Mouse (Mus musculus): ENCODE results near the gene Fdx1l.

Gene Fdx1l

DNA sequence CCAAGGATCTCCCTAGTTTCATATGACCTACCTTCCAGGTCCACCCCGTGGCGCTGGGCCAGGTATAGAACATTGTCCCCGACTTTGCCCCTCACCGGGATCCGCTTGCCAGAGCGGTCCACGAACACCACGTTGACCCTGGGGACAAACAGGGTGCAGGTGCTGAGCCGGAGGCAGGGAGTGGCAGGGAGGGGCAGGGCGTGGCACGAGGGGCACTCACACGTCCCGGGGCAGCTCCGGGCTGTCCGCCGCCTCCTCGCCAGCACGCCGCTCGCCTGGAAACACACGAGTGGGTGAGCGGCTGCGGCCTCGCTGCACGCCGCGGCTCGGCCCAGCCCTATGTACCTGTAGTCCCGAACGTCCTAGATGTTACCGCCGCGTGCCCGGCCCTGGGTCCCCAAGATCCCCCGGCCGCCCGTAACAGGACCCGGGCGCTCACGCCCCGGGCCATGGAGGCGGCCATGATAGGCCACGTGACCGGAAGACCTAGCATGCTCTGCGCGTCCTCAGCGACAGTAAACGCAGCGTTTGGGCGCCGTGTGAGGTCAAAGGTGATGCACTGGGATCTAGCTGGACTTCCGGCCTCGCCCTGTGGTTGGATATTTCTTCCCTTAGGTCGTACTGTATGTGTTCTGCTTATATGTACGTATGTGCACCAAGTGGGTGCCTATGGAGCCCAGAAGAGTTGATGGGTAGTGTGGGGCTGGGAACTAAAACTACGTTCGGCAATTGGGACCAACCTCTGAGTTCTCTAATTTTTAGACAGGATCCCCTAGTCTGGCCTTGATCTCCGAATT is at the start of gene Fdx1l, which contains the start of gene Gm49373:
Fdx1l (minus strand) TSS at position 571 of the 797 bp plus-strand sequence.
Gm49373 (minus strand) TSS at position 53 of the 797 bp plus-strand sequence.
- DNase-seq (ENCODE audit: low read depth) = peak; percentile 86

DNA sequence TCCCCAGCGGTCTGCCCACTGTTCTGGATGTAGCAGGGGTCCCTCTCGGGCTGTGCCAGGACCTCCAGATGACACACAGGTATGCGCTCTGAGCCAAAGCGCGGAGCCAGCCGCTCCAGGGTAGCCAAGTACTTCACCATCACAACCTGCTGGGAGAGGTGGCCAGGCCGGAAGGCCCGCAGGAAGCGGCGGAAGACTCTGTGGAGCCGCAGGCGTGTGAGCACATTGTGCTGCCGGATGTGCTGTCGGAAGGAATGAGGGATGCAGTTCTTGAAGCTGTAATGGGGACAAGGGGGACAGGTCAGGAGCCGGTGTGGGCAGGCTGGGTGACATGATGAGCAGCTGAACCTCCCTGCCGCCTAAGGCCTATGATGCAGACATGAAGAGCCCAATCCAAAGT is 48.1 kb upstream of the Fdx1l start:
- no peak for DNase-seq (ENCODE audit: low read depth)

DNA sequence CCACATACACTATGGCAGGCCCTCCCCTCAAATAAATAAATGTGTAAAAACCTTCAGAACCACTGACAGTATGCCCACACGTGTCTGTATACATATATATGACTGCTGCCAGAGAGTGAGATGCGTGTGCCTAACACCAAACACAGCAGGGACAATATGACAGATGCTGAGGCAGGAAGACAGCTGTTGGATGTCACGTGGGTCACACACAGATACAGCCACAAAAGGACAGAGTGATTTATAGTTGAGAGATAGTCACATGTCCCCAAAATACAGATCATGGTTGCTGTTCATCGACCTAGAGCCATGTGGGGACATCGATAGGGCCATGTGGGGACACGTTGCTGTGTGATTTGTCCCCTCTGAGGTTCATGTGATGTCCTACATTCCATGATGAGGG is 43.7 kb upstream of the Fdx1l start:
- DNase-seq (ENCODE audit: low read depth) = no peak

DNA sequence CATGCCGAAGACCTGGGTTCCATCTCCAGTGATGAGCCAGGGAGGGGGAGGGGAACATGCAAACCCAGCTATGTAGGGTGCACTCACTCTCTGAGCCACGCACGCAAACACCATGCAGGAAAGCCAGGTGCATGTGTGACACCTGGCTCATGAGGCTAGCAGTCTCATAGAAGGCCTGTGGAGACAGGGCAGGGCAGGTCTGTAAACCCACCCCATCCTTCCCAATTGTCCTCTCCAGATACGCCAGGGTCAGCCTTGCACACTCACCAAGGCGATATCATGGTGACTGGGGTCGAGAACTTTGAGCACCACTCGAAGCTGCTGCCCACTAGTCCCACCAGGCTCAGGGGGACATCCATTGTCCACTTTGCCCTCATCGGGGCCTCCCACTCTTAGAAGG is 41.7 kb upstream of the Fdx1l start:
- no peak for DNase-seq (ENCODE audit: low read depth)

DNA sequence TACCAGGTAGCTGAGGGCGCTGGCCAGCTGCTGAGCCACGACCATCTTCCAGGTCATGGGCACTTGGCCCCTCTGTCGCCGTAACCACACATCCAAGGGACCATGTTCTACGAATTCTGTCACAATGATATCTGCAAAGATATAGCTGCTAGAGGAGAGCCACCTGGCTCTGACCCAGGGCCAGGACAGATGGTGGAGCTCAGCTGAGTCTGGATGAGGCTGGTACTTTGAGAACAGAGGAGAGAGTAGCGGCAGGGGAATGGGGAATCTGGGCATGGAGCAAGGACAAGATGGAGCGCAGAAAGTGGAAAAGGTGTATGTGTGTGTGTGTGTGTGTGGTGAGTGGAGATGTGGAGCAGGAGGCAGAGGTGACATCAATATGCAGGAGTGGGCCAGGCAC is 40.8 kb upstream of the Fdx1l start:
- DNase-seq (ENCODE audit: low read depth) = no peak

DNA sequence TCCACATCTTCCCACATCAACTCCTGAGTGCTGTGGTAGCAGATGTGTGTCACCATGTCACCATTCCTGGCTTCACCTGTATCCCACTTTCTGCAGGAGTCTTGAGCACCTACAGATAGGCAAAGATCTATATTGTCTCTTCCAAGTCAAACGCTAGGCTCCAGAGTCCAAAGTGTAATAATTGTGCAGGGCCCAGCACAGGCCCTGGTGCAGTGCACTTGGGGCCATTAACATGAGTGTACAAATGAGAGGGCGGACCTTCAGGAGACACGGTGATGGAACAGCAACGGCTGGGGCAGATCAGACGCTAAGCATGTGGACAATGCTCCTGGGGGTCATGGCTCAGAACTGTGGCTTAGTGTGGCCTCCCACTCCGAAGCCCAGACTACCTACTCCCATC is 40.3 kb upstream of the Fdx1l start:
- DNase-seq (ENCODE audit: low read depth) = no peak

DNA sequence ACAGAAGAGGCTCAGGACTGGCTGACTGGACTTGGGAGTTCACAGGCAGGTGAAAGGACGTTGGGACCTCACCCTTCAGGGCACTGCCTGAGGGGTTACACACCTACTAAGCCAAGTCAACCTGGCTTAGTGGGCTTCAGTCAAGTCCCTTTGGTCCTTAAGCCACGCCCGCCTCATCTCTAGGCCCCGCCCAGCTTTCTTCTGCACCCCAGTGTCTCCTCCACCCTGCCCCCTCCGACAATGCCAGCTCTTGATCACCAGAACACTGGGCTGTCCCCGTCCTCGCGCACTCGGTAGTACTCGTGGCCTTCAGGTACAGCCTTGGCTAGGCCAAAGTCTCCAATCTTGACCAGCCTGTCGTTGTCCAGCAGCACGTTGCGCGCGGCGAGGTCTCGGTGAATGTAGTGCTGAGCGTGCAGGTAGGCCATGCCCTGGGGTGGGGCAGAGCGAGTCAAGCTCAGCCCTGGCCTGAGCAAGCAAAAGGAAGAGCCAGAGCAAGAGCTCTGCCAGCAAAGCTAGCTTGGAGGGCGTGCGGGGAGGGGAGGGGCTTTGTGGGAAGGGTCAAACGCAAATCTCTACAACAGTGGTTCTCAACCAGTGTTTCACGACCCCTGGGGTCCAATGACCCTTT is 34.3 kb upstream of the Fdx1l start:
- no peak for DNase-seq (ENCODE audit: low read depth)

DNA sequence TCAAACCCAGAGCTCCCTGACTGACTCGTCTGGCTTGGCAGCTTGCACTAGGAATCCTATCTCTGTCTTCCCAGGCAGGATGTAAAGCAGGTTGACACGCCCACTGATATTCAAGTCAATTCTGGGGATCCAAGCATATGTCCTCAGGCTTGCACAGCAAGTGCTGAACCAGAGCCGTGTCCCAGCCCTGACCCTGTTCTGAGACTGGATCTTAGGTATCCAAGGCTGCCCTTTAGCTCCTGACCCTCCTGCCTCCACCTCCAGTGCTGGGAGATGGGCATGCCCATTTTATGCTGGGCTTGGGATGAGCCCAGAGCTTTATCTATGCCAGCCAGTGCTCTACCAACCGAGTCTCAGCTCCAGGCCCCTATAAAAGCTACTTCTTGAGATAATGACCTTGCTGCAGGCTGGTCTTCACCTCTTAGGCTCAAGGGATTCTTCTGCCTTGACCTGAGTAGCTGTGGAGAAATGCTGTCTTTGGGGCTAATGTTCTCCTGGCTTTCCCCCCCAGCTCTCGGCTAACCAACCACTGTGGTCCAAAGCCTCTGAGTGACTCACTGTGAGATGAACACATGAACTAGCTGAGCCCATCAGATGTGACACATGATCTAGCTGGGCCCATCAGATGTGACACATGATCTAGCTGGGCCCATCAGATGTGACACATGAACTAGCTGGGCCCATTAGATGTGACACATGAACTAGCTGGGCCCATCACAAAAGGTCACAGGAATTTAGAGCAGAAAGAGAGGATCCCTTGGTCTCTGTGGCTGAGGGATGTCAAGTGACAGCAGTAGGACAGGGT is 32.5 kb upstream of the Fdx1l start:
- DNase-seq (ENCODE audit: low read depth) = no peak

DNA sequence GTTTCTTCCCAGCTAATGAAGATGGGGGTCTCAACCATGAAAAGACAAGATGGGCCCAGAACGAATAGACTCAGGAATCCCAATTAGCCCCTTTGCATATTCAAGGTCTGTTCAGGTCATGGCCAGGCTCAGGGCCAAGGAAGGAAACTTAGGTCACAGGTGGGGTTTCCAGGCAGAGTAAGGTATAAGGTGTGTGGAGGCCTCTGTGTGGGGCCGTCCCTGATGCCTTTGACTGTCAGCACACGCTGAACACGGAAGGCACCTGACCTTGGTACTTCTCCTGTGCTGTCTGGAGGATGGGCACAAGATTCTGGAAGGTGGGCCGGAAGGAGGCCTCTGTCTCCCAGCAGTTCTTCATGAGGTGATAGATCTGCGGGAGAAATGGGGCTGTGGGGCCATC is 31.4 kb upstream of the Fdx1l start:
- DNase-seq (ENCODE audit: low read depth) = no peak

DNA sequence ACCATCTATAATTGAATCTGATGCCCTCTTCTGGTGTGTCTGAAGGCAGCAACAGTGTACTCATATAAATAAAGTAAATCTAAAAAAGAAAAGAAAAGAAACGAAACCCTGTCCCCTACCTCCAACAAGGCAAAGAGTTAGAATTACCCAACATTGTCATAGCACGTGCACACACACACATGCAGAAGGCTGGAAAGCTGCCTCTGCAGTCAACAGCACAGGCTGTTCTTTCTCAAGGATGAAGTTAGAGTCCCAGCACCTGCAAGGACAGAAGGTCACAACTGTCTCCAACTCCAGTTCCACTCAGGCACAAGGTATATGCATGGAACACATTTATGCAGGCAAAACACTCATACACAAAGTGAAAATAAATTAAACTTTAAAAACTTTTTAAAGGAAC is 28.7 kb upstream of the Fdx1l start:
- no peak for DNase-seq (ENCODE audit: low read depth)

DNA sequence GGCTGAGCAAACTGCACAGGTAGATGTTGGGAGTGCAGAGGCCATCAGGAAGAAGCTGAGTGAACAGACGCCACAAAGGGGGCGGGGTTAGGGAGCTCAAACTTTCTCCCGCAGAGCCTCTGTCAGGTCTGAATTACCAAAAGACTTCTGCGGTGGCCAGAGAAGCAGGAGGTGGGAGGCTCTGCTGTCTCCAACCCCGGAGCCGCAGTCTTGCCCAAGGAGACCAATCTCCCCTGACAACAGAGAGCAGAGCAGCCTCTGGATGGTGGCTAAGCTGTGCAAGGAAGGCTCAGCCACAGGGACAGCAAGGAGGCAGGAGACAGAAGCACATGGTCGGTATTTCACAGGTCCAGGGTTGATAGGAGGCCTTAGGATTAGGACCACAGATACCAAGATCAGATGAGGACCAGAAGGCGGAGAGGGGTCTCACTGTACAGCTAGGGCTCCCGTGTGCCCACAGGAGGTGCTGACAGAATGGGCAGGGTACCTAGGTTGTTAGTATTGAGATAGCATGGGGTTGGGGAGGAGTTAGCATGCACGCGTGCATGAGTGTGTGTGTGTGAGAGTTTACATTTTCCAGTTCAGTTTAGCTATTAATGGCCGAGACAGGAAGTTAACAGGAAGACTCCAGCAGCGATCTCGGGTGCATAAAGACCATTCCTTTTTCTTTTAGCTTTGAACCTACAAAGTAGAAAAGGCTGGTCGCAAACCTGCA is 27.2 kb upstream of the Fdx1l start:
- DNase-seq (ENCODE audit: low read depth) = no peak

DNA sequence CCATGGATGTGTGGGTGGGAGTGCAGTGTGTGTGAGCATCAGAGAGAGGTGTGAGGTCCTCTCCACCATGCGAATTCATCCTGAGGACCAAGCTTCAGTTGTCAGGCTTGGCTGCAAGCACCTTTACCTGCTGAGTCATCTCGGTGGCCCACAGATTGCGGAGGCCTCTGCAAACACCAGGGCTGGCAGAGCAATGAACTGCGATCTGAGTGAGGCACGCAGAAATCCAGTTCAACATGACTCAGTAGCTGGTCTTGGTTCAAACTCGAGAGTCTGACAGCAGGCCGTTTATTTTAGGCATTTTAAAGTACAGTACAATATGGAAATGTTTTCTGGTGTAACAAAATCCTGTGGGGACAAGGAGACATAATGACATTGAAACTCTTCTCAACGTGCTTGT is 24.4 kb upstream of the Fdx1l start:
- DNase-seq (ENCODE audit: low read depth) = no peak

DNA sequence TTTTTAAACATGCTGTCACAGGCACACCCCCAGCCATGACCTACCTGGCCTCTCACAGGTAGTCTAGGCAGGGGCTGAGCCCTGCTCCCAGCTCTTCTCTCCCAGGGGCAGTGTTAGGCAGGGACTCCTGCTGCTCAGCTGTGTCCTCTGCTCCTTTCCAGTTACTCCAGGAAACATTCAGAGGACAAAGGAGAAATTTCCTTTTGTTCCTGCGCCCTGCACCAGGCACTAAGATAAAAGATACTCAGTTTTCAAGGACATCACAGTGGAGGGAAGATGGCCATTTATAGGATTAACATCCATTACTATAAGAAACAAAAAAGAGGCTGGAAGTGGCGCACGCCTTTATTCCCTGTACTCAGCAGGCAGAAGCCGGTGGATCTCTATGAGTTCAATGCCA is 22.5 kb upstream of the Fdx1l start:
- no peak for DNase-seq (ENCODE audit: low read depth)

DNA sequence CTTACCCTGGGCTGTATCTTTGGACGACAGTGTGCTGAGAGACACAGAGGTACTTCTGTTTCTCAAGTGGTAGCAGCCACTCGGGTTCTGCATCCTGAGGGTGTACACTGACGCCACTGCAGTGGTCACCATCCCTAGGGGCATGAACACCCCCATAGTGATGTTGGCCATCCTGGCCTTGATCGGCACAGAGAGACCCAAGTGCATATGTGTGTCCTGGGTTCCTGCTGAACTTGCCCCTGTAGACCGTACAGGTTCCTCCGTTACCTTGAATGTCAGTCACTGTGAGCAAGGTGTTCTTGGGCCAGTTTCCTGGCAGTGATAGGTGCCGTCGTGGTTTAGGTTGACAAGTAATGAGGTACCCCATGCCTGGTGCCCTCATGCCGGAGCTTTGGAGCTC is 20.0 kb upstream of the Fdx1l start:
- DNase-seq (ENCODE audit: low read depth) = no peak

DNA sequence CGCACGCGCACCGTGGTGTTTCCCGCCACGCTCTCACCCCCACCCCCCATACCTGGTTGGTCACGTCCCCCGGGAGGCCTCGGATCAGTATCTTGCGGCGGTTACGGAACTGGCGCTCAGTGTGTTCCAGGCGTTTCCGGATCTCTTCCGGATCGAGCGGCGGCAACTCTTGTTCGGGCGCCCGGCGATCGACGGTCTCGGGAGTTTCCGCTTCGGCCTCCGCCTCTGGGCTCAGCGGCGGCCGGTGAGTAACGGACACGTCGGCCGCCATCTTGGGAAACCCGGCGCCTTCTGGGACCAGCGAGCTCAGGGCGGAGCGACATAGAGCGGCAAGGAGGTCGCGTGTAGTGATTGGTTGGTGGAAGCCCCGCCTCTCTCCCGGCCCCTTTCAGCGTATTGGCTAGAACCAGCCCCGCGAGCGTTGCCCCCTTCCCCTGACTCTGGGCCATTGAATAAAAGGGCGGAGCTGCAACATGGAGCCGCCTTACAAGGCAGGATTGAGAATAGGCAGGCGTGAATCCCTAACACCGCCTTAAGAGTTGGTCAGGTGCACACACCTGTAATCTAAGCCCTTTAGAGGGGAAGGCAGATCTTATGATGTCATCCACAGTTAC is 18.4 kb upstream of the Fdx1l start, which contains the start of the genes Gm38431 and Raver1:
Gm38431 (minus strand) TSS at position 291 of the 614 bp plus-strand sequence.
Raver1 (minus strand) TSS at position 302 of the 614 bp plus-strand sequence.
- DNase-seq (ENCODE audit: low read depth) = peak; percentile 98

DNA sequence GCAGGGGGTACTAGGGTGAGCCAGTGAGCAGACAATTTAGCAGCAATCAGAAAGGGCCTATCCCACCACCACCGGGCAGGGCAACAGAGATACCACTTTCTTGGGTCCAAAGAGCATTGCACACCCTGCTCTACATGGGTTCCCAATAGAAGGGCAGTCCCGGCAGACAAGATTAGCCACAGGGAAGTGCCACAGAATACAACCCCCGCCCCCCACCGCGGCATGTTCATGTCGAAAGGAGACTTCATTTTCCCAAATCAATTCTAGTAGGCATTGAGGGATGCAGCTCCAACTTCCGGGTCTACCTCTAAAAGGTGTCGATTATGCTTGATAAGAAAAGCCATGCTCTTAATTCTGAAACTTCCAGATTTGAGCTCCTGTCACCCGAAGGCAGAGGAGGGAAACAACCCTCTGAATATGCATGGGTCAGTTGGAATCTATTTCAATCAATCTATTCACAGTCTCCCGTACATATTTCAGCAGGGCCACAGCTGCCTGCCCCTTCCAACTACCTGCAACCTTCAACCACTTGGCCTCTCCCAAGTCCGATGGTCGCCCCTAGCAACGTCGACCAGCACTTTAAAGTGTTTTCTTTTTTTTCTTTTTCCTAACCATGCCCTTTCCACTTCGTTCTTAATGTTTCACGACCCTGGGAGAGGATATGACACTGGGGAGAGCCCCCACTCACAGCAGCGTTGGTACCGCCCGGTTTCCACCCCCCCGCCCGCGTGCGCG is 17.7 kb upstream of the Fdx1l start:
- no peak for DNase-seq (ENCODE audit: low read depth)

DNA sequence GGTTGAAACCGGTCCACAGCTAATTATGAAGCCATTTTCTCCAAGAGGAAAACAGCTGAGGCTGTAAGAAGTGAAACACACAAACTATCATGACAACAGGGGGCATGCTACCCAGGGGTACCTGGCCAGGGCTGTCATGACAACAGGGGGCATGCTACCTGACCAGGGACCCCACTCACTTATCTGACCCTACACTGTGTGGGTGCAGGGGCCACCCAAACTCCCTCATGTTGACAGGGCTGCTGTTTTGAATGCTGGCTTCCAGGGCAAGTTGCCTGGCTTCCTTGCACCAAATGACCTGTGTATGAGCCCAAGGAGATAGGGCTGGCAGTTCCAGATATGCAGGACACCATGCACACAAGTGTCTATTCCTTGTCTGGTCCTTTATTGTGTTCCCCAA is 17.1 kb upstream of the Fdx1l start:
- DNase-seq (ENCODE audit: low read depth) = no peak

DNA sequence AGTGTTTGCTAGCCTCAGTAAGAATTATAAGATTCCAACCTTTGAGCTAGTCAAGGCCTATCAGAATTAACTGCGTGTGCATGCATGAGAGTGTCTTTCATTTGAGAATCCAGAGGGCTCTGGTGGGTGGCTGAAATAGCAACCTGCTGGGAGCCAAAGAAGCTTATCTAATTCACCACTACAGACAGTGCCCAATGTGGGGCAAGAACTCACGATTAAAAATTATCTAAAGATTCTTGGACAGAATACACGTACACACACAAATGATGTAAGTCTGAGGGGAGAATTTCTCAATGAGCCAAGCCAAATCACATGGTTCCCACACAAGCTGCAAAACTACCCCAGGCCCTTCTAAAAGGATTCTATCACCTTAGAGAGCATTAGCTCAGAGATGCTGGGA is 9.9 kb upstream of the Fdx1l start:
- DNase-seq (ENCODE audit: low read depth) = no peak

DNA sequence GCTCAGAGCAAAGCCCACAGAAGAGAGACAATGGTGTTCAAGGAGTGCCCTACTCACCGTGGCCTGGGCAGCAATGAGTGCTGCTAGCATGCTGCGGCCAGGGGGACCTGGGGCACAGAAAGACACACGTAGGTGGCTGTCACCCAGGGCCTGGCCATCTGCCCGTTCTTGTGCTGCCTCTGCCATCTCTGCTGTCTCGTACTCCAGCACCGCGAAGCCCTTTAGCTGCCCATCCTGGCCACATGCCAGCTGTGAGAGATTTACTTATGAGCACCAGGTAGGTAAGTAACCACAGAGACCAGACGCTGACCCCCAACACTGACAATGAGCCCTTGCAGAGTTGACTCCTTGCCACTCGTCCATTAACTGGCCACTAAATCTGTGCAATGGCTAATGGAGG is 7.7 kb upstream of the Fdx1l start:
- no peak for DNase-seq (ENCODE audit: low read depth)

DNA sequence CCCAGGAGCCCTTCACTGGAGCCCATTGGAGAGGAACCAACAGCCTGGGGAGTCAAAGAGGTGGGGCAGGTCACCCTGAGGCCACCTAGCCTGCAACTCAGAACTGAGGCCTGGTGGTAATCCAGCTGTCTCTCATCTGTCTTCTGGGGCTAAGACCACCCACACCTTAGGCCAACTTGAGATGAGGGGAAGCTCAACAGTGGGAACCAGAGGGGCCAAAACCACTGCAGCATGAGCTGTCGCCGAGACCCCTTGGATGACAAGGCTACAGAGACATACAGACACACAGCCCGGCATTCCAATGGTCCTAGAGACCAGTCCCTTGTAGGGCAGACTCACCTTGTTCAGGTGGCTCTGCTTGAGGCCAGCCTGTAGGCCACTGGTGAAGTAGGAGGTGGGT is 2.2 kb upstream of the Fdx1l start:
- no peak for DNase-seq (ENCODE audit: low read depth)

DNA sequence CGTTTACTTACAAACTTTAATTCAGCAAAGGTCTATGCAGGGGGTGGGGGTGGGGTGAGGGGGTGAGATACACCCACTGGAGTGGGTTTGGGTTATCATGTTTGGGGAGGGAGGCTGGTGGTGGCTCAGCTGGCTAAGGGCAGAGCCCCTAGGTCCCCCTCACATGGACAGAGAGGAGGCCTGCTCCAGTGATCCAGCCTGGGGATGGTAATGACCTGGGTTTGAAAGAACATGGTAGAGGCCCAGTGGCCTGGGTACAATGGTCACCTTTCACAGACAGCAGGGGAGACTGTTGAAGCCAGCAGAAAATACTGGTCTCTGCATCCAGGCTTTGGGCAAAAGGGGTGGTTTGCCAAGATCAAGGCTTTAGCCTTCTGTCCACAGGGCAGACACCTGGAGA is 759 bp upstream of the Fdx1l start:
- no peak for DNase-seq (ENCODE audit: low read depth)

All from naive thymus-derived CD4-positive, alpha-beta T cell, adult 2 months (primary cell).